Mouse (Mus musculus): Measurements from ENCODE around the gene Prr15l. TPM values are rescaled to one million over a fixed set of nuclear protein-coding genes. Genes with fewer than 3 reads are reported as not detected.

Gene Prr15l
- polyA plus RNA-seq, 1 experiment from 2014 or later: 0.97 TPM

DNA sequence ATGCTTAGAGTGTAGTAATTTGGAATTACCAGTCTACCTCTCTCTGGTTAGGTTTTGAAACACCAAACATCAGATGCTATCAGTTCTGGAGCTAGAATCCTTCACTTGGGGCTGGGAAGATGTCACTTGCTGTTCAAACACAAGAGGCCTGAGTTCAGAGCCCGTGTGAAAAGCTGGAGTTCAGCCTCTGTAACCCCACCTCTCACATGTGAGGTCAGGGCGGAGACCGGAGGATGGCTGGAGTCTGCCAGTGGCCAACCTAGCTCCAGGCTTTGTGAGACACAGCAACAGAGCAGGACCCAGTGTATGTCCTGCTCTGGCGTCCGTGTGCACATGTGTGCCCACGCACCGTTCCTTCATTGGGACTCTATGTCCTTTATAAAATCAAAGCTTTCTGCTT is 51.4 kb downstream of the Prr15l start:
- H3K4me3 ChIP-seq (ENCODE audit: low read depth, low read length): no peak overlapping the region
- no peak overlapping the region for H3K4me2 ChIP-seq (ENCODE audit: low read depth, severe bottlenecking)
- H3K9ac ChIP-seq (ENCODE audit: low read length): no peak overlapping the region
- H3K9me3 ChIP-seq (ENCODE audit: control insufficient read depth, low read length): no peaks in the 10 kb centered on the region
- no peak for DNase-seq (ENCODE audit: low spot score)
- no peak overlapping the region for H3K27ac ChIP-seq (replicated peaks; ENCODE audit: low read depth, low read length)
- H3K4me1 ChIP-seq (ENCODE audit: control insufficient read depth, insufficient read depth, low read length): peaks cover 12% of the 10 kb centered on the region
- no peak for ATAC-seq (ENCODE audit: insufficient number of reproducible peaks, low FRiP score, low TSS enrichment, low read depth)
- WGBS: 78% methylated on average over 7 of the region's 7 CpGs
- no peaks in the 10 kb centered on the region for H3K36me3 ChIP-seq (ENCODE audit: control insufficient read depth, insufficient read depth, low read length)
- H3K27me3 ChIP-seq (ENCODE audit: control insufficient read depth, insufficient read depth, low read length): no peaks in the 10 kb centered on the region

DNA sequence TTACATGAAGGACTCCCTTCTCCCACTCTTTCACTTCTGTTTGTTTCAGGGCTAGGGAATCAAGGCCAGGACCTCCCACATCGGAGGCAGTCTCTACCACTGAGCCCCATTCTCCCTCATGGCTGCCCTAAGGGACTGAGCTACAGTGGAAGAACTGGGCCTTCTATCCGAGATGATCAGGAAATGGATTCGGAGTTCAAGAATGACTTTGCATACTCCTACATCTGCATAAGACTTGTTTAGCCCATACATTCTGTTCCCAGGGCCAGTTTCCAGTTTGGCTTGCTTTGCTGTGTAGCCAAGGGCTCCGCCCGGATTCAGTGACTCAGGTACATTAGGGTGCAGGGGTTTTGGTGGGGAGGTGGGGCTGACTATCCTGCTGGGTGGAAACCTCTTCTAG is 52.1 kb downstream of the Prr15l start:
- no peak overlapping the region for H3K27ac ChIP-seq (replicated peaks; ENCODE audit: low read depth, low read length)
- no peak for ATAC-seq (ENCODE audit: insufficient number of reproducible peaks, low FRiP score, low TSS enrichment, low read depth)
- no peak overlapping the region for H3K4me2 ChIP-seq (ENCODE audit: low read depth, severe bottlenecking)
- H3K9ac ChIP-seq (ENCODE audit: low read length): no peak overlapping the region
- H3K4me1 ChIP-seq (ENCODE audit: control insufficient read depth, insufficient read depth, low read length): peaks cover 18% of the 10 kb centered on the region
- H3K4me3 ChIP-seq (ENCODE audit: low read depth, low read length): no peak overlapping the region
- DNase-seq (ENCODE audit: low spot score): no peak
- no peaks in the 10 kb centered on the region for H3K27me3 ChIP-seq (ENCODE audit: control insufficient read depth, insufficient read depth, low read length)
- no peaks in the 10 kb centered on the region for H3K9me3 ChIP-seq (ENCODE audit: control insufficient read depth, low read length)
- WGBS: 79% methylated on average over 5 of the region's 5 CpGs
- H3K36me3 ChIP-seq (ENCODE audit: control insufficient read depth, insufficient read depth, low read length): no peaks in the 10 kb centered on the region

GRCm38 (mm10) chr11:96981461-96981860 is 53.6 kb downstream of the Prr15l start:
- no peak overlapping the region for H3K4me2 ChIP-seq (ENCODE audit: low read depth, severe bottlenecking)
- H3K27me3 ChIP-seq (ENCODE audit: control insufficient read depth, insufficient read depth, low read length): no peaks in the 10 kb centered on the region
- no peak overlapping the region for H3K9ac ChIP-seq (ENCODE audit: low read length)
- no peak overlapping the region for H3K27ac ChIP-seq (replicated peaks; ENCODE audit: low read depth, low read length)
- no peak for DNase-seq (ENCODE audit: low spot score)
- H3K4me3 ChIP-seq (ENCODE audit: low read depth, low read length): no peak overlapping the region
- no peaks in the 10 kb centered on the region for H3K36me3 ChIP-seq (ENCODE audit: control insufficient read depth, insufficient read depth, low read length)
- H3K4me1 ChIP-seq (ENCODE audit: control insufficient read depth, insufficient read depth, low read length): peaks cover 27% of the 10 kb centered on the region
- no peak for ATAC-seq (ENCODE audit: insufficient number of reproducible peaks, low FRiP score, low TSS enrichment, low read depth)
- no peaks in the 10 kb centered on the region for H3K9me3 ChIP-seq (ENCODE audit: control insufficient read depth, low read length)
- WGBS: 70% methylated on average over 15 of the region's 15 CpGs

DNA sequence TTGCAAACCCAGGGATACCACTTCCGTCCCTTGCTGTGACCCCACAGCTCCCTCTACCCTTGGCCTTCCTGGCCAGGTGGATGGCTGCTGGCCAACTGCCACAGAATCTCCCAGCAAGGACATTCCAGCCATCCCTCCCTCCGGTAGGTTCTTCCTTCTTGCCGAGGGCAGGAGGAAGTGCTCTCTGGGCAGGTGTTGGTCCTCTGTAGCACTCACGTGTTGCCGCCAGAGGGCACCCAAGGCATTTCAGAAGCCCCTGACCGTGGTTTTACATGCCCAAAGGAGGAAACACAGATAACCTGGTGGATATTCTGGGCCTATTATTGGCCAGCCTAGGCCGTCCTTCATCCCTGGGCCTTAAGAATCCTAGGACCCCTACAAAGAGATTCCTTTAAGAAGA is 54.5 kb downstream of the Prr15l start:
- peak overlapping the region; percentile 1; the same call in 1 of the 2 replicates for H3K4me2 ChIP-seq (ENCODE audit: low read depth, severe bottlenecking)
- H3K9me3 ChIP-seq (ENCODE audit: control insufficient read depth, low read length): no peaks in the 10 kb centered on the region
- H3K4me3 ChIP-seq (ENCODE audit: low read depth, low read length): no peak overlapping the region
- 2% methylated on average over 7 of the region's 7 CpGs for WGBS
- no peaks in the 10 kb centered on the region for H3K27me3 ChIP-seq (ENCODE audit: control insufficient read depth, insufficient read depth, low read length)
- ATAC-seq (ENCODE audit: insufficient number of reproducible peaks, low FRiP score, low TSS enrichment, low read depth): no peak
- H3K27ac ChIP-seq (replicated peaks; ENCODE audit: low read depth, low read length): no peak overlapping the region
- H3K9ac ChIP-seq (ENCODE audit: low read length): no peak overlapping the region
- H3K36me3 ChIP-seq (ENCODE audit: control insufficient read depth, insufficient read depth, low read length): no peaks in the 10 kb centered on the region
- peaks cover 34% of the 10 kb centered on the region for H3K4me1 ChIP-seq (ENCODE audit: control insufficient read depth, insufficient read depth, low read length)
- peak; percentile 89 for DNase-seq (ENCODE audit: low spot score)

DNA sequence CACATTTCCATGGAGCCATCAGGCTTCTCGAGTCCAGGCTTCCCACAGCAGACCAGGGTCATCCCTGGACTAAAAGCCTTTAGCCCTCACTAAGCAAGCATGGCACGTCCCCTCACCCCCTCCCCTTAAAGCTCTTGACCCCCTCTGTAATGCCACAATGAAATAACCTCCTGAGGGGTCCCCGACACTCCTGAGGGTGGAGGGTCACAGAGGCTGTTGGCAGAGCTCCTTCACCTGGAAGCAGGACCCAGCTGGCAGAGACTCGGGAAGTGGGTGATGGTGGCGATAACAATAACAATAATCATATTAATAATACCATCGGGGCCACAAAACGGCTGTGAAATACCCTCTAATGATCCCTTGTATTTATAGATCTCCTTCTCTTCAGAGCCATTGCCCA is 55.0 kb downstream of the Prr15l start, which contains the start of gene Sp2:
Gene Sp2 (minus strand): TSS at position 101 of the 400 bp plus-strand sequence.
- Histone ChIP-seq H3K27ac (replicated peaks; ENCODE audit: low read depth, low read length) (no peak within 1 kb of the TSS), H3K36me3 (ENCODE audit: control insufficient read depth, insufficient read depth, low read length) (no peaks in the 10 kb centered on the region), H3K9ac (ENCODE audit: low read length) (no peak within 1 kb of the TSS), H3K9me3 (ENCODE audit: control insufficient read depth, low read length) (no peaks in the 10 kb centered on the region), H3K4me3 (ENCODE audit: low read depth, low read length) (no peak within 1 kb of the TSS), H3K4me2 (ENCODE audit: low read depth, severe bottlenecking) (peak within 1 kb of the TSS; percentile 1; the same call in 1 of the 2 replicates), H3K4me1 (ENCODE audit: control insufficient read depth, insufficient read depth, low read length) (peaks cover 39% of the 10 kb centered on the region), H3K27me3 (ENCODE audit: control insufficient read depth, insufficient read depth, low read length) (no peaks in the 10 kb centered on the region)
- DNase-seq (ENCODE audit: low spot score) (no peak), ATAC-seq (ENCODE audit: insufficient number of reproducible peaks, low FRiP score, low TSS enrichment, low read depth) (no peak)
- 62% methylated on average over 7 of the region's 7 CpGs for WGBS

- no peak overlapping the region for H3K27ac ChIP-seq (replicated peaks; ENCODE audit: low read depth, low read length)
- WGBS: 7% methylated on average over 4 of the region's 4 CpGs
- H3K9ac ChIP-seq (ENCODE audit: low read length): no peak overlapping the region
- ATAC-seq (ENCODE audit: insufficient number of reproducible peaks, low FRiP score, low TSS enrichment, low read depth) (no peak), DNase-seq (ENCODE audit: low spot score) (peak; percentile 51)
- H3K9me3 ChIP-seq (ENCODE audit: control insufficient read depth, low read length): no peaks in the 10 kb centered on the region
- H3K27me3 ChIP-seq (ENCODE audit: control insufficient read depth, insufficient read depth, low read length): no peaks in the 10 kb centered on the region
- no peaks in the 10 kb centered on the region for H3K36me3 ChIP-seq (ENCODE audit: control insufficient read depth, insufficient read depth, low read length)
- H3K4me3 ChIP-seq (ENCODE audit: low read depth, low read length): no peak overlapping the region
- no peak overlapping the region for H3K4me2 ChIP-seq (ENCODE audit: low read depth, severe bottlenecking)
- peaks cover 41% of the 10 kb centered on the region for H3K4me1 ChIP-seq (ENCODE audit: control insufficient read depth, insufficient read depth, low read length)
These were observed 57.0 kb downstream of the Prr15l start for GRCm38 (mm10) chr11:96984903-96985302.

GRCm38 (mm10) chr11:96986463-96986862 is 58.6 kb downstream of the Prr15l start:
- Histone ChIP-seq H3K4me1 (ENCODE audit: control insufficient read depth, insufficient read depth, low read length) (peaks cover 41% of the 10 kb centered on the region), H3K9me3 (ENCODE audit: control insufficient read depth, low read length) (no peaks in the 10 kb centered on the region), H3K4me2 (ENCODE audit: low read depth, severe bottlenecking) (no peak overlapping the region), H3K27me3 (ENCODE audit: control insufficient read depth, insufficient read depth, low read length) (no peaks in the 10 kb centered on the region), H3K27ac (replicated peaks; ENCODE audit: low read depth, low read length) (peak overlapping the region; percentile 47; the same call in 1 of the 2 replicates), H3K4me3 (ENCODE audit: low read depth, low read length) (0 out of 2 replicates have a peak overlapping the region, but pooled peaks have one; percentile 5), H3K36me3 (ENCODE audit: control insufficient read depth, insufficient read depth, low read length) (no peaks in the 10 kb centered on the region), H3K9ac (ENCODE audit: low read length) (0 out of 2 replicates have a peak overlapping the region, but pooled peaks have one; percentile 34)
- DNase-seq (ENCODE audit: low spot score) (peak; percentile 63), ATAC-seq (ENCODE audit: insufficient number of reproducible peaks, low FRiP score, low TSS enrichment, low read depth) (peak; percentile 38; the same call in 1 of the 2 replicates)
- 2% methylated on average over 3 of the region's 3 CpGs for WGBS
